Mouse (Mus musculus) heart, postnatal 0 days (tissue): ENCODE results near the gene Lrwd1. TPM values are rescaled to one million over a fixed set of nuclear protein-coding genes. Genes with fewer than 3 reads are reported as not detected.

Source experiments
- ATAC-seq: fragments of 200-750 bp; cut with Nextera tagmentation; 2 replicates; pipeline ENCODE4 v1.8.0; 2017; ENCODE audit warnings: low read depth, moderate number of reproducible peaks, moderate library complexity; ENCODE audit not compliant: insufficient read depth
- DNase-seq: peaks from one replicate; pipeline ENCODE4 v3.0.0-alpha.2; 2016; ENCODE audit warnings: low spot score
- H3K27ac ChIP-seq: fragments of 300-500 bp; sonication (generic); 2 replicates; pipeline ENCODE4 v1.5.1; 2014; ENCODE audit warnings: low read depth, mild to moderate bottlenecking
- H3K27me3 ChIP-seq: fragments of 300-500 bp; sonication (generic); 2 replicates; pipeline ENCODE4 v1.6.1; 2014; ENCODE audit warnings: low read length, mixed read lengths; ENCODE audit not compliant: control insufficient read depth, insufficient read depth
- H3K36me3 ChIP-seq: fragments of 300-500 bp; sonication (generic); replicated peaks from 2 replicates; pipeline ENCODE4 v1.6.1; 2014; ENCODE audit warnings: low read length, mixed read lengths; ENCODE audit not compliant: control insufficient read depth, insufficient read depth
- H3K4me1 ChIP-seq: fragments of 300-500 bp; sonication (generic); 2 replicates; pipeline ENCODE4 v1.6.1; 2014; ENCODE audit warnings: antibody characterized with exemption; ENCODE audit not compliant: control insufficient read depth, insufficient read depth
- H3K4me2 ChIP-seq: fragments of 300-500 bp; sonication (generic); 2 replicates; pipeline ENCODE4 v1.6.1; 2014; ENCODE audit warnings: low read depth, mild to moderate bottlenecking, low read length, moderate library complexity
- H3K4me3 ChIP-seq: fragments of 300-500 bp; sonication (generic); 2 replicates; pipeline ENCODE4 v1.5.1; 2014; ENCODE audit warnings: low read depth, low read length
- H3K9ac ChIP-seq: fragments of 300-500 bp; sonication (generic); replicated peaks from 2 replicates; pipeline ENCODE4 v1.6.1; 2014; ENCODE audit warnings: low read depth, low read length, mixed read lengths
- H3K9me3 ChIP-seq: fragments of 300-500 bp; sonication (generic); replicated peaks from 2 replicates; pipeline ENCODE4 v1.6.1; 2016; ENCODE audit warnings: low read length; ENCODE audit not compliant: control insufficient read depth
- CTCF ChIP-seq: IDR thresholded peaks from 2 replicates; pipeline ENCODE4 v1.5.1; 2016; ENCODE audit warnings: antibody characterized with exemption, control low read depth, low read depth
- EP300 ChIP-seq: IDR thresholded peaks from 2 replicates; pipeline ENCODE4 v1.6.1; 2016; ENCODE audit warnings: antibody characterized with exemption, low read depth
- WGBS: fragments of 180-500 bp; shearing (Covaris S2); extraction: QIAGEN DNeasy Blood & Tissue Kit; methylation state at CpG from one replicate; pipeline ENCODE4 v1.1.7; 2014; 5-methylcytosine and 5-hydroxymethylcytosine counted together
- polyA plus RNA-seq: library from polyadenylated mRNA; unstranded; fragments of >200 nt; fragmentation: Nextera tagmentation; extraction: Ambion mirVana; gene quantifications from 2 replicates; pipeline ENCODE4 v1.2.1, GENCODE M21; 2015
- total RNA-seq: library from RNA; depleted of rRNA; stranded (reverse); fragments of >200 nt; gene quantifications from 2 replicates; pipeline ENCODE4 v1.2.3, GENCODE M21; 2014; ENCODE audit warnings: low replicate concordance

The Lrwd1 gene
- total and polyA plus RNA-seq, 2 experiments from 2014 or later: 10.0 to 20.9 TPM

DNA sequence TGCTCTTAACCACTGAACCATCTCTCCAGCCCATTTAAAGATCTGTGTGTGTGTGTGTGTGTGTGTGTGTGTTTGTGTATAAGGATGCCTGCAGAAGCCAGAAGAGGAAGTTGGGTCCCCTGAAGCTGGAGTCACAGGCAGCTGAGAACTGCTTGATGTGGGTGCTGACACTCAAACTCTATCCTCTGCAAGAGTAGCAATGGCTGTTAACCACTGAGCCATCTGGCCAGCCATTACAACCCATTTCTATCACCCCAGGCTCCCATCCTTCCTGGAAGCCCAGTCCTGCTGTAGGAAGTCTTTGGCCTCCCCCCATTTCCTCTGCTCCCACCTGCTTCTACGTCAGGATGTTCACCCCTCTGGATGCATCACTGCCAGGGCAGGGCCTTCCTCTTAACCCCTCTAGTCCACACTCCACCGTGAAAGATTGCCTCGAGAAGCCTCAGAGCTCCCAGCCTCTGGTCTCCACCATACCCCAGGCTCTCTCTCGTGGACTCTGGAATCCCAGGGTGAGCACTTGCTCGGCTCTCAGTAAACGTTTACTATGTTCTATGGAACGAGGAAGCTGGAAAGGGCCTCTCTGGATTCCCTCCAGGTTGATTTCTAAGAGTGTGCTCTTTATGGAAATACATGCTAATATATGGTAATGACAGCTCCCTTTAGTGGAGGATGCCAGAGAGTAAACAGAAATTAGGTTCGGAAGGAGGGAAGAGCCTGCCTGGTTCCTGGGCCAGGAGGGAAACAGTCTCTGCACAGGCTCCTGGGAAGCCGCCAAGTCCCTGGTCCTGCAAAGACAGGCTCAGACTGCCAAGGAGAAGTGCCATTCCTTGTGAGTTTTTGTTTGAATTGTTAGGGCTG is 38.0 kb upstream of the Lrwd1 start:
- DNase-seq (no peak), ATAC-seq (no peak)
- Histone ChIP-seq H3K27me3 (peaks cover 3% of the 10 kb centered on the region; the same call in 1 of the 2 replicates), H3K27ac (peak overlapping the region; percentile 26; the same call in 1 of the 2 replicates), H3K4me3 (no peak overlapping the region), H3K4me1 (peaks cover 12% of the 10 kb centered on the region; the same call in 1 of the 2 replicates), H3K4me2 (no peak overlapping the region), H3K9ac (no peak overlapping the region), H3K36me3 (peaks cover 7% of the 10 kb centered on the region; the same call in 1 of the 2 replicates), H3K9me3 (no peaks in the 10 kb centered on the region)
- TF ChIP-seq EP300 (no peak), CTCF (no peak)
- 33% methylated on average over 9 of the region's 9 CpGs for WGBS

- DNase-seq (no peak), ATAC-seq (no peak)
- H3K36me3 ChIP-seq: no peaks in the 10 kb centered on the region
- H3K4me3 ChIP-seq: no peak overlapping the region
- TF ChIP-seq CTCF: no peak
- no peak for TF ChIP-seq EP300
- no peak overlapping the region for H3K27ac ChIP-seq
- H3K4me2 ChIP-seq: no peak overlapping the region
- H3K9me3 ChIP-seq: 0 out of 2 replicates have a peak, but pooled peaks cover 4% of the 10 kb centered on the region
- H3K4me1 ChIP-seq: peaks cover 12% of the 10 kb centered on the region; the same call in 1 of the 2 replicates
- WGBS: 75% methylated on average over 9 of the region's 9 CpGs
- H3K27me3 ChIP-seq: peaks cover 3% of the 10 kb centered on the region; the same call in 1 of the 2 replicates
- no peak overlapping the region for H3K9ac ChIP-seq
Observed at GRCm38 (mm10) chr5:136172939-136173338, 37.1 kb upstream of the Lrwd1 start.

- peaks cover 12% of the 10 kb centered on the region; the same call in 1 of the 2 replicates for H3K4me1 ChIP-seq
- H3K27ac ChIP-seq: peak overlapping the region; percentile 64
- H3K4me2 ChIP-seq: peak overlapping the region; percentile 69
- DNase-seq (no peak), ATAC-seq (no peak)
- H3K4me3 ChIP-seq: peak overlapping the region; percentile 54
- no peaks in the 10 kb centered on the region for H3K36me3 ChIP-seq
- TF ChIP-seq CTCF (no peak), EP300 (no peak)
- 0 out of 2 replicates have a peak, but pooled peaks cover 4% of the 10 kb centered on the region for H3K9me3 ChIP-seq
- peaks cover 3% of the 10 kb centered on the region; the same call in 1 of the 2 replicates for H3K27me3 ChIP-seq
- no peak overlapping the region for H3K9ac ChIP-seq
- WGBS: 25% methylated on average over 17 of the region's 17 CpGs
Observed at GRCm38 (mm10) chr5:136171363-136172341, 35.8 kb upstream of the Lrwd1 start.

DNA sequence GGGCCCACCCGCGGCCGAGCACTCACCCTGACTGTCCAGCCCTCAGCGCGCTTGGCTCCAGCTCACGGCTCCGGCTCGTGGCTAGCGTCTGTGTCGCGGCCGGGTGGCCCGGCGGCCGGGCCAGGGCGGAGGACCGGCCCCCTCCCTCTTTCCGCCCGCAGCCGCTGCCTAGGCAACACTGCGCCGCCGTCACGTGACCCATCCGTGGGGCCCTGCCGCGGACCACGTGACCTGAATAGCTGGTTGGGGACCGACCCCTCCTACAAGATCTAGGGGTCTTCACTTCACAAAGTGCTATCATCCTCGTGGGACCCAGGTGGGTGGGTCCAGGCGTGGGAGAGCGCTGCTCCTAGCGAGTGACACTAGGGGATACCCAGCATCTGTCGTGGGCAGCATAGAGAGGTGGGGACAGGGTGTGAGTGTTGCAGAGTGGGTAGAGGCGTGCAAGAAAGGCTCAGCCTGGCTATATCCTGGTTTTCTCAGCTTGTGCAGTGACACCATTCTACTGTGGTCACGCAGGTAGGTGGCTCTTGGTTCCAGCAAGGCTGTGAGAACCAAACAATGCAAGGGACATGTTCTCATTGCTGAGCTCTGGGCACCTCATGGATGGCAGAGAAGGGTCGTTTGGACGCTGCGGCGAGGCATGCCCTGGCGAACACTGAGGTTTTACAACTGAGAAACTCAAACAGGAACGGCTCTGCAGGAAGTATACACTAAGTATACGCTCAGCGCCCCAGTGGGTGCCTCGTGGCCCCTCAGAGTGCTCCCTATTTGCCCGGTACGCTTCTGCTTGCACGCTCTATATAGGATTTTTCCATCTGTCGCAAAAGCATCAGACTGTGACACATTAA is 34.9 kb upstream of the Lrwd1 start, which contains the start of gene Orai2:
Gene Orai2, minus strand, starts transcription at position 202 of the 851 bp plus-strand sequence.
- H3K27me3 ChIP-seq: peaks cover 3% of the 10 kb centered on the region; the same call in 1 of the 2 replicates
- peaks cover 12% of the 10 kb centered on the region; the same call in 1 of the 2 replicates for H3K4me1 ChIP-seq
- DNase-seq (peak; percentile 51), ATAC-seq (peak; percentile 81)
- no peaks in the 10 kb centered on the region for H3K36me3 ChIP-seq
- peak within 1 kb of the TSS; percentile 44 for H3K9ac ChIP-seq
- TF ChIP-seq EP300 (no peak), CTCF (no peak)
- 0 out of 2 replicates have a peak, but pooled peaks cover 4% of the 10 kb centered on the region for H3K9me3 ChIP-seq
- H3K27ac ChIP-seq: peak within 1 kb of the TSS; percentile 64
- H3K4me3 ChIP-seq: peak within 1 kb of the TSS; percentile 54
- 3% methylated on average over 47 of the region's 49 CpGs for WGBS
- H3K4me2 ChIP-seq: peak within 1 kb of the TSS; percentile 69
